Mouse (Mus musculus) lung, adult 2 months (tissue): Measurements from ENCODE around the gene Ndufaf2.

Experiments
- CTCF ChIP-seq: fragments of 200-500 bp; IDR thresholded peaks from 2 replicates; pipeline ENCODE4 v1.5.1; 2011; ENCODE audit warnings: mild to moderate bottlenecking, low read length, control low read depth; ENCODE audit not compliant: insufficient read depth
- POLR2A ChIP-seq: fragments of 200-500 bp; IDR thresholded peaks from 2 replicates; pipeline ENCODE4 v1.6.1; 2011; ENCODE audit warnings: low read depth, mild to moderate bottlenecking, control low read depth, low read length, borderline replicate concordance; ENCODE audit errors: extremely low read depth

DNA sequence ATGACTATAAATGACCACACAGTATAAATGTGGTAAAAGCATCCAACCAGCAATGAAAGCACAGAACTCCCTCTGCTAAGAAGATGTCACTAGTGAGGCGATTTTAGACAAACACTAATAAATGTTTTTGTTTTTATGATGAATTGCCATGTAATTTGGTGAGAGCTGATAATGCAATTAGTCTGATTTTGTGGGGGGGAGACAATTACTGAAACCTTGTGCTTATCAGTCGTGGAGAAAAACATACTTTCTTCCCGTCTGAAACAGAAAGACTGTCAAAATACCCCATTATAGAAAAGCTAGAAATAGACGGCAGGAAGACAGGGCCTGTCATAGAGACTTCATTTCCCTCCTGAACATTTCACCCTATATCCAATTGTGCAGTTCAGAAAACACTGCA is 89.3 kb downstream of the Ndufaf2 start:
- TF ChIP-seq CTCF (no peak), POLR2A (no peak)
